Mouse (Mus musculus): ENCODE measurements around the gene Sel1l3.

The Sel1l3 gene

GRCm38 (mm10) chr5:53142587-53142986 is 71.1 kb downstream of the Sel1l3 start:
- 60% methylated on average over 5 of the region's 5 CpGs for WGBS

DNA sequence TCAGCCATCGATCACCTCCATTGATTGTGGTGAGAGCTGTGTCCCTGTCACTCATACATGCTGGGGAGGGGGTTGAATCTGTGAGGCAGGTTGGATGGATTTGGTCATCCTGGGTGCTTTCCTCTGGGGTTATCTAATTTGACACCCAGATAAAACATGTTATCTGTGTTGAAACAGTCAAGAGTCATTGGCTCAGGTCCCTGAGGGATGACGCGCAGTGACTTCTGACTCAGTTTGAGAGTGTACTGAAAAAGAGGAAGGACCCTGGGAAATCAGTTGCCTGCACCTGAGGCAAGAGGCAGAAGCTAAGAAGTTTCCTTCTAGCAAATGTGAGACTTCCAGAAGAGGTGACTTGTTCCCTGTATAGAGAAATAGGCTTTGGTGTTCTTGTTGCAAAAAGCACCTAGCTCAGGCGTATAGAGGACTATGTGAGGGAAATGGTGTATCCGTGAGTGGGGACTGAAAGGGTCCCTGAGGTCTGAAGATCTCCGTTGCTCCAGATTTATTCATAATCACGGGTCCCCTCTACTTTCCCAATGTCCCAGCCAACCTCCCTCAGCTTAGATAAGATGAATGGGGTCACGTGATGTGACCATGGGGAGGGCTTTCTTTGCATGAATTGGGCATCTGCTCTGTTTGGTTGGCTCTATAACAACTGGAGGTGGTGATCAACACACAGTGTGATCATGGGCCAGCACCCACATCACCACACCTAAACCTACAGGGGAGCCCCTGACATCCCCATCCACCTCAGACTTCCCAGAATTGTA is 73.4 kb downstream of the Sel1l3 start:
- 89% methylated on average over 8 of the region's 8 CpGs for WGBS

DNA sequence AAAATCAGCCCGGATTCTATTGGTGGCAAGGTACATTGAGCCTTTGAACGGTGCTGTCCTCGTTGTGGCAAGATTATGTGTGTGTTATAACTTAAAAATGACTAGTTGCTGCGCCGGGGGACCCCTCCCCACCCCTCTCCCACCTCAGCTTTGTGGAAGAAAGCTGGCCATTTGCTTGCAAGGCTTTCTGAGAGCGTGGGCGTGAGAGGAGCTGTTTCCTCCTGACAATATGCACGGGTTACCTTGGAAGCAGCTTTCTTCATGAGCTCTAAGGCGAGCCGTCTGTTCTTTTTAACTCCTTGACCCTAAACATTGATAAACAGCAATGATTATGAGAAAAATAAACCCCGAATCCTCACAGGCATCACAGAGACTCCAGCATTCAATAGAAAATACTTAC is 74.2 kb downstream of the Sel1l3 start:
- WGBS = 19% methylated on average over 11 of the region's 11 CpGs

DNA sequence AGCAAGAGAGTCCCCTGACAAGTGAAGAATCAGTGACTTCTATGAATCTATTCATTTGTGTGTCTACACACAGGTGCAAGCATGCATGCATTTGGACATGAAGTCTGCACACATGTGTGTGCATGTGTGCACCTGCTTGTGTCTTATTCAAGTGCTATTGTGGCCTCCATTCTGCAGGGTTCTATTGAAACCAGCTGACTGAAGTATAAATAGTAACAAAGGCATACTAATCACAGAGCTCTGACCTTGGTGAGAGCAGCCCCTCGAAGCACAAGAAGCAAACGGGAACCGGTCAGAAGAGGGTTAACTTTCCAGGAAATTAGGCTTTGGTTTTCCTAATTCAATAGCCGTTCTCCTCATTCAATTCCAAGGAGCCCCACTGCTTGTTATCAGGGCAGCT is 74.6 kb downstream of the Sel1l3 start:
- 30% methylated on average over 4 of the region's 4 CpGs for WGBS

GRCm38 (mm10) chr5:53138025-53138424 is 75.7 kb downstream of the Sel1l3 start:
- WGBS = 59% methylated on average over 8 of the region's 8 CpGs

DNA sequence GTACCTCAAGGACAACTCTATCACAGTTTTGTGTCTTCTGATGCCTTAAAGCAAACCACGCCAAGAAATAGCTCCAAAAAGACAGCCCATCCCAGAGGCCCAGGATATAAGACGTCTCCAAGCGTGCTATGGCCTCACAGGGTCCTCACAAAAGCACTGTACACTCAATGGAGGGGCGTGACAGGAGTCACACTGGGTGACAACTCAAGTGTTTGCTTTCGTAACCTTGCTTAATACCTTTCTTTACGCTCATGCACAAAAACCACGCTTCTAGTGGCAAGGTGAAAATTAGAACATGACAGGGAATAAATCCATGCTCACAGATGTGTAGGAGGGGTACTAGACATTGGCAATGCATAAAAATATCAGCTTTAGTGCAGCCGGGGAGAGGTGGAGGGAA is 77.7 kb downstream of the Sel1l3 start:
- WGBS = 69% methylated on average over 8 of the region's 8 CpGs

DNA sequence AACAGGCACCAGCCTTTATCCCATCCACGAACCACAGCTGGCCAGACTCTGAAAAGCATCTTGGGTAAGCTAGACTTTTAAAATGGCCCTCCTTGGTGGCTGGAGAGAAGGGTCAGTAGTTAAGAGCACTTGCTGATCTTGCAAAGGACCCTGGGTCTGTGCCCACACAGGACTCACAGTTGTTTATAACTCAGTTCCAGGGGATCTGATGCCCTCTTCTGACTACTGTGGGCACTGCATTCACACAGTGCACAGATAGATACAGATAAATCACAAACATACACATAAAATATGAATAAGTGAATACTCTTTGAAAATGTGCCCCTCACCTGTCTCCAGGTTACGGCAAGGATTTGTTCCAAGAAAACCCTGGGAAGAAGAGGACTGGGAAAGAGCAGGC is 79.7 kb downstream of the Sel1l3 start:
- WGBS = 94% methylated on average over 2 of the region's 2 CpGs

GRCm38 (mm10) chr5:53124701-53125100 is 89.0 kb downstream of the Sel1l3 start:
- WGBS = 69% methylated on average over 4 of the region's 4 CpGs

- 21% methylated on average over 10 of the region's 10 CpGs for WGBS
Observed at GRCm38 (mm10) chr5:53123525-53124286, 90.0 kb downstream of the Sel1l3 start.

GRCm38 (mm10) chr5:53119689-53120088 is 94.0 kb downstream of the Sel1l3 start:
- 27% methylated on average over 3 of the region's 3 CpGs for WGBS

- WGBS = 81% methylated on average over 8 of the region's 8 CpGs
Observed at GRCm38 (mm10) chr5:53118212-53118611, 95.5 kb downstream of the Sel1l3 start.

- 73% methylated on average over 12 of the region's 12 CpGs for WGBS
Observed at GRCm38 (mm10) chr5:53114616-53115267, 99.0 kb downstream of the Sel1l3 start.

GRCm38 (mm10) chr5:53112942-53113341 is 100.8 kb downstream of the Sel1l3 start:
- WGBS = 90% methylated on average over 5 of the region's 5 CpGs

- WGBS = 35% methylated on average over 5 of the region's 5 CpGs
Observed at GRCm38 (mm10) chr5:53111036-53111435, 102.7 kb downstream of the Sel1l3 start.

GRCm38 (mm10) chr5:53110225-53110624 is 103.5 kb downstream of the Sel1l3 start:
- WGBS = 66% methylated on average over 4 of the region's 4 CpGs

- 83% methylated on average over 1 of the region's 1 CpGs for WGBS
Observed at GRCm38 (mm10) chr5:53108668-53109067, 105.1 kb downstream of the Sel1l3 start.

GRCm38 (mm10) chr5:53108026-53108425 is 105.7 kb downstream of the Sel1l3 start:
- WGBS = 80% methylated on average over 9 of the region's 9 CpGs

GRCm38 (mm10) chr5:53106731-53107130 is 107.0 kb downstream of the Sel1l3 start:
- WGBS = 53% methylated on average over 4 of the region's 4 CpGs

- 68% methylated on average over 4 of the region's 4 CpGs for WGBS
Observed at GRCm38 (mm10) chr5:53106125-53106524, 107.6 kb downstream of the Sel1l3 start.

- 69% methylated on average over 8 of the region's 8 CpGs for WGBS
Observed at GRCm38 (mm10) chr5:53105716-53106115, 108.0 kb downstream of the Sel1l3 start.

DNA sequence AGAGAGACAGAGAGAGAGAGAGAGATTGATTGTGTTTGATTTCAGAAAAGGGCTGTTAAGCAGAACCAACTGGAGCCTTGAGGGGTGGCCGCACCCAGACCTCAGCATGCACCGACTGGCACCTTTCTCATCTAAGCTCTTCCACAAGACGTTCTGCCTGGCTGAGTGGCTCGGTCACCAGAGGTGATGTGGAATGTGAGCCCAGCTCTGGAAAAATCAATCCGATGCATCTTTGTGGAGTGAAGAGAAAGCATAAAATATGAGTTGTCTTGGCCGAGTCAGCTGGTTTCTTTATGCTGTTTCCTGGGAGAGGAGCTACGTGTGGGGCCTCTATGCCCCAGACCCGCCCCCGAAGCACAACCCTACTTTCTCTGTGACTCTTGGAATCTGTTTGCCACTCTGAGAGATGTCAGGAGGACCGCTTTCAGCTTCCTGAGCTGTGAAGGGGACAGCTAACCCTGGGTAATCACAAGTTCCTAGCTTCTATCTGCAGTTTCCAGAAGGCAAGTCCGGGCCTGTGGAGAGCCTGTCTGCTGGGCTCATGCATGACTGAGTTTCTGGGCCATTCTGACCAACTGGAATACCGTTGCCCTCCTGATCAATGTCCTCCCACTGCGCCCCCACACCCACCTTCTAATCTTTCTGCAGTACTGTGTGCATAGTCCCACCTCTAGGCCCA is 109.4 kb downstream of the Sel1l3 start:
- 81% methylated on average over 13 of the region's 13 CpGs for WGBS

All from cerebral cortex, adult 2 months (tissue).